Mouse (Mus musculus): ENCODE data around the gene Ppm1h.

The Ppm1h gene

GRCm38 (mm10) chr10:122887528-122888183 is 209.1 kb downstream of the Ppm1h start:
- no peak for ATAC-seq (ENCODE audit: low TSS enrichment)

DNA sequence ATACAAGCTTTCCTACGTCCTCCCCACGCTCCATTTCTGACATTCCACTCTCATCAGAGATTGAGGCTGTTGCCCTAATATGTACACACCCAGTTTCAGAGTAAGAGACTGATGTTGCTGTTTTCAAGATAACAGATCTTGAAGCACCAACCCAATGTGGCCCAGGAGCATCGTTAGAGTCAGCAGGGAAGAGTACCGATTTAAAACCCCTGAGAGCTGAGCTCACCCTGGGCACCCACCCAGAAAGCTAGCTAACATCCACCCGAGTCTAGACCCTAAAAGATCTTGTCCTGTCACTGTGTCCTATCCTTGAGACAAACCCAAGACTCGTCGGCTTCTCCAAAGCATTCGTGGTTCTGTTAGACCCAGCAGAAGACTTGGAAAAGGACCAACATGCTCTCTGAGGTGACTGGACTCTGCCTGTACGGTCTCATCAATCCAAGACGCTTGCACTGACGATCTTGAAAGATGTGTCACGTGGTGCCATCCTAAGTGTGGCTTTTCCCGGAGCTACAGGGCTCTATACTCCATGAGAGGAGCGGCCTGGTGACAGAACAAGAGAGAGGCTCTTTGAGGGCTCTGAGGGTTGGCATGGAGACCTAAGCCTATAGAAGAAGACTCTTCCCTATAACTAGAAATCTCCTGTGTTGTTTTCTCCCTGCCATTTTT is 212.3 kb downstream of the Ppm1h start:
- ATAC-seq (ENCODE audit: low TSS enrichment) = no peak

DNA sequence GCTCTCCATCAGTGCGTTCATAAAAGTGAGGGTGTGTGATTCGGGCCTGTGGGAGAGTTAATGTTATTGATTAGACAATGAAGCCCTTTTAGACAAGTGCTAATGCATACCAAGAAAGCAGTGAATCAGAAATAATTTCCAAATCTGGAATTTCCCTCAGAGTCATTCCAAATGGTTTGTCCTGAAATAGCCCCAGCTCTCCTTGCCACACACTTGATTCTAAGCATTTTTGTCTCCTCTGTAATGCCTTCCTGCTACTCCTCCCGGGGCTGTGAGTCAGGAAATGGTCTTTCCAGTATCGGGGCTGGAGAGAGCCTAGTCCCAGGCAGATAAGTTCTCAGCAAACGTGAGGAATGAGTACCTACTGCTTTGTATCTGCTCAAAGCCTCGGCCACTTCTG is 212.9 kb downstream of the Ppm1h start:
- ATAC-seq (ENCODE audit: low TSS enrichment) = no peak

DNA sequence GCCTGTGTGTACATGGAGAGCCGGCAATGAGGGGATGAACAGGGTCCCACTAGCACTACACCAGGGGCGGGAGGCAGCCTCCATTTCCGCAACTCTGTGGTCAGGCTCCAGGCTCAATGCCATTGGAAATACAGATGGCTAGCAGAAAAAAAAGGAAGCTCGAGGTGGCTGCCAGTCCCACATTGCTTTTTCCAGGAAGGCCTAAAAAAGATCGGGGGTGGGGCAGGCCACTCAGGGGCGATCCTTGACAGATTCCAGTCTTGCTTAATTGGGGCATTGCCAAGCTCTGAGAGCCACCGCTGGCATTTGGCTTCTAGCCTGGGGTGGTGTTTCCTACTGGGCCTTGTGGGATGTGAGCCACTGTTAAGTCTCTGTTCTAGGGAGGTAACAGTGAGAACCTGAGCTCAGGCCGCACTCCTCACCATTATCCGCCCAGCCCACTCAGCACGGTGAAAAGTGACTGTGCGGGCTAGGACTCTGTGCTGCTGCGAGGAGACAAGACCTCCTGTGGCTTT is 216.1 kb downstream of the Ppm1h start:
- ATAC-seq (ENCODE audit: low TSS enrichment) = peak; percentile 36

DNA sequence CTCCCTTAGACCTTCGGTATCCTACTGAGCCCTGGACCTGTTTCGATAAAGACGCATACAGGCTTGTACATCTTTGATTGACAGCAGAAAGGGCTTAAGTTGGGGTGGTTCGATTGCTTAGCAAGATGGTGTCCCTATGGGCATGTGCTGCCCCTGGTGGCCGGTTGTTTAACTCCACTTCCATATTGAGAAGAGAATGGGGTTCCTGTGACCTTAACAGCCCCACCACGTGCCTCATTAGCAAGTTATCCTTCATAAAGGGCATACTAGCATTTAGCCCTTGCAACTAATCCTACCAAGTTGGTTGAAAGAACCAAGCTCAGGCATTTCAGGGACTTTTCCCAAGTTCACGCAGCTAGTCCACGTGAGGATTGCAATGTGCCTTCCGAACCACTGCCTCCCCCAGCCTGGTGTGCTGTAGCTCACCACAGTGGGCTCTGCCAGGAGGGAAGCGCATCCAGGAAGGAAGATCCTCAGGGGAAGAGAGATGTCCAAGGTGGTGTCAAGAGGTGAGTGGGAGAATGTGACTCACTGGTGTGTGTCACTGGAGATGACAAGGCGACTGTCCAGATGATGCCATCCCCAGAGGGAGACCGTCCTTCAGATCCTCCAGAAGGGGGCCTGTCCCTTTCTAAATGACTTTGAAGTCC is 216.7 kb downstream of the Ppm1h start:
- ATAC-seq (ENCODE audit: low TSS enrichment) = peak; percentile 17

- no peak for ATAC-seq (ENCODE audit: low TSS enrichment)
Measured at GRCm38 (mm10) chr10:122899971-122900370, 221.4 kb downstream of the Ppm1h start.

DNA sequence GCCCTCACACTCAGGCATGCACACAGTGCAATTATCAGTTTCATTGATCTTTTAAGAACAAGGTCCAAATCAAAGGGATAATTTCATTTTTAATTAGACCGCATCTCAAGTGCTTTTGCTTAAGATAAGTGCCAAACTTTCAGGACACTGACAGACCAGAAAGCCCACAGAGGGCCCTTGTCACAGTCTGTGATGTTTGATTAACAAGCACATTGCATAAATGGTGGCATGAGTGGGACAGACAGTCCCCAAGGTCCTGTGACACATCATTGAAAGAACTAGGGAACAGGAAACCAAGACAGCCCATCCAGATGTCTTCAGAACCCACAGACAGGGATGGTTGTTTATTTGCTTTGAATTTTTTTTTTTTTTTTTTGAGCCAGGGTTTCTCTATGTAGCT is 221.9 kb downstream of the Ppm1h start:
- ATAC-seq (ENCODE audit: low TSS enrichment) = no peak

DNA sequence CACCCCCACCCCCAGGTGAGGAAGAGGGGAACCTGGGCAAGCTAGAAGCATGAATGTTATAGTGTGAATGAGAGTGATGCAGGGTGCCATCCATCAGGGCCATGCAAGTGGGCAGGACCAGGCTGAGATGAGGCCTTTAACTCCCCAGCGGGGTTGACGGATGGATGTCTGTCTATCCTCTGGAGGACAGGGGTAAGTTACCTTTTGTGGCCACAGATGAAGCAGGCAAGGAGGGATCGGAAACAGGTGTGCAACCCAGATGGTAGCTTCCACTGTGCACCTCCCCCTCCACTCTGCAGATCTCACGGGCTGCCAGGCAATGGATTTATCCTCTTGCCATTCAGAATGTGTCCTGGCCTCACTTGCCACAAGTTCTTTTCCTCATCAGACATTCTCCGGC is 222.8 kb downstream of the Ppm1h start:
- ATAC-seq (ENCODE audit: low TSS enrichment) = no peak

GRCm38 (mm10) chr10:122909406-122910032 is 231.0 kb downstream of the Ppm1h start:
- peak; percentile 58 for ATAC-seq (ENCODE audit: low TSS enrichment)

DNA sequence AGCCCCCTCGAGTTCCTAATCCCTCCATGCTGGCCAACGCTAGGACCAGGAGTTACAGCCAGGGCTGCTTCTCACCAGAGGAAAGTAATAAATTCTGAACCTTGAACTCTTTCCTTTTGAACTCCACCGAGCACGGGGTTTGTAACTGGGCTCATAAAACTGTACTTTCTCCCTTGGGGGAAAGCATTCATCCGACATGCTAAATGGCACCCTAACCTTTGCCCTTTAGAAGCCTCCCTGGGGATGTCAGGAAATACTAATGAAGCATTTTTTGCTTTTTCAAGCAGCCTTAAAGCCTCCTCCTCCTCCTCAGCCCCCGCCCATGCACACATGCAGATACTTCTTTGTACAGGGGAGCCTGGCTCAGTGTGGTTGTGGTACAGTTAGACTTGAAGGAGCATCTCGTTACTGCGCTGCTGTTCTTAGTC is 232.2 kb downstream of the Ppm1h start:
- no peak for ATAC-seq (ENCODE audit: low TSS enrichment)

- ATAC-seq (ENCODE audit: low TSS enrichment) = no peak
Measured at GRCm38 (mm10) chr10:122911668-122912067, 233.1 kb downstream of the Ppm1h start.

GRCm38 (mm10) chr10:122912086-122912690 is 233.6 kb downstream of the Ppm1h start:
- ATAC-seq (ENCODE audit: low TSS enrichment) = no peak

DNA sequence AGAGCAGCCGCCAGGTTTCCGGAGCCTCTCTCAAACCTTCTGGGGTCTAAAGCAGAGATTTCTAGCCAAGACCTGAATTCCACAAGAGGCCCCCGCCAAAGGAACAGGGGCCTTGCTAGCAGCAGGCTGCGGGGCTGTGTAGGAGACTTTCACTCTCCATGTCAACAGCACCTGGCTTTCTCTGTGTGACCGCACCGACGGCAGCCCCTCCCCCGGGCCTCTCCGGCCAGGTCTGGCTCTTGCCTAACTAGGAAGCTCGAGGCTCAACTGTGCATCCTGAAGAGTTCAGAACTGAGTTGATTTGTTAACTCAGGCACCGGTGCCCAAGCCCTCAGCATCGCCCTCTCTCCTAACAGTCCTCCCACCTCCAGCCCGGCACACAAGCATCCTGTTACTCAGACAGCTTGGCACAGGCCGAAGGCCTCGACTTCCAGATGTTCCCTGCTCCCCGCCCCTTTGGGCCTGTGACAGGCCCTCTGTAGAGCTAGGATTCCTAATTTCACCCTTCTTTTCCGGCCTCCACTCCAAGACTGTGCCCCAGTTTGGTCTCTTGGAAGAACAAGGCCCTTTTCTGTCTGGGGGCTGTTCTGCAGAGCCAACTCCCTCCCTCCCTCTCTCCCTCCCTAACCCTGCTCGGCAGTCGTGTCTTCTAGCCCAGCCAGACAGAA is 234.3 kb downstream of the Ppm1h start:
- ATAC-seq (ENCODE audit: low TSS enrichment) = peak; percentile 62

- no peak for ATAC-seq (ENCODE audit: low TSS enrichment)
Measured at GRCm38 (mm10) chr10:122913393-122913792, 234.8 kb downstream of the Ppm1h start.

DNA sequence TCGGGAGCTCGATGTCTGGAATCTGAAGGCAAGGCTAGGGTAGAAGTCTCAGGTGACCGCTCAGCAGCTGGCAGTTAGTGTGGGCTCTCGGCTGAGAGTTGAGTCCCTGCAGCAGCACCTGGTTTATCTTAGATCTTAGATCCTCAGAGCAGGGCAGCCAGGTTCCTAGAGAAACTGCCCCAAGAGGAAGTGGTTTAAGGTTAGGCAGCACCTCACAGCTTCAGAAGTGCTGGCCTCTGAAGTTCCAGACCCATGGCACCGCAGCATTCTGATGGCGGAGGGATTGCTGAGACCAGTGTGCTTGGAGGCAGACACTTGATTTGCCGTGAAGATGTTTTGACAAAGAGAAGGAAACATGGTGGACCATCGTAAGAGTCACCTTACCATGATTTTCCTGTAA is 237.3 kb downstream of the Ppm1h start:
- ATAC-seq (ENCODE audit: low TSS enrichment) = no peak

- peak; percentile 62 for ATAC-seq (ENCODE audit: low TSS enrichment)
Measured at GRCm38 (mm10) chr10:122917648-122918324, 239.2 kb downstream of the Ppm1h start.

GRCm38 (mm10) chr10:122918325-122918694 is 239.7 kb downstream of the Ppm1h start:
- ATAC-seq (ENCODE audit: low TSS enrichment) = 0 out of 2 replicates have a peak, but pooled peaks have one; percentile 1

DNA sequence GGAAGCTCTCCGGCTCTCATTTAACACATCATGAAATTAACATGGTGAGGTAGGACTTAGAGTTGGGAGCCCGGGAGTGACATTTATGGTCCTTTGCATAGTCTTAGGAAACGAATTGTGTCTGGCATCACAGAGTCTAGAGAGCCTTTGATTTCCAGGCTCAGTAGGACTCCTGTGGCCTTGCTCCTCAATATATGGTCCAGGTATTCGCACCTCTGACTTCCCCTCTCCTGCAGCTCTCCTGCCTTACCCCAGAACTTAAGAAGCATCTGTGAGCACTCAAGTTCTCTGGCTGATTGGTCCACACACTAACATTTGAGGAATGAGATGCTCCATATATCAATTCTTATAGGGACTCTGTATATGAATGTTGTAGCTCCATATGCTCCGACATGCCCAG is 240.2 kb downstream of the Ppm1h start:
- peak; percentile 35; the same call in 1 of the 2 replicates for ATAC-seq (ENCODE audit: low TSS enrichment)

DNA sequence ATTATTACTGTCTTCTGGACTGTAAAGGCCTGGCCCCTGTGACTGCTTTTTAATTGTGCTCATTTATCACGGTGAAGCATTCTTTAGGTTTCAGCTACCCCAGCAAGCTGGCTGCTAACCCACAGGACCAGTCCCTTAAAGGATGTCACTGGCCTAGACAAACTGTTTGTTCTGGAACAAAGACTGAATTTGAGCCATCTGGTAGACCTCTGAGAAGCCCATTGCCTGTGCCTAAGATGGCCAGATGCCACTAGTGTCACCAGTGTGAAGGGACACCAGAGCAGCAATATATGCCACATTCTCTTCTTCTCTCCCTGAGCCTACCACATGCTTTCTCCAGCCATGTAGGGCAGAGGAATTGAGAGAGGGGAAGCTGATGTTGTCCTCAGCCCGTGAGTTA is 240.9 kb downstream of the Ppm1h start:
- no peak for ATAC-seq (ENCODE audit: low TSS enrichment)

- peak; percentile 50 for ATAC-seq (ENCODE audit: low TSS enrichment)
Measured at GRCm38 (mm10) chr10:122920218-122920795, 241.7 kb downstream of the Ppm1h start.

Data from frontal cortex, adult (tissue).